Mouse (Mus musculus): ENCODE measurements around the gene Gstt3.

DNA sequence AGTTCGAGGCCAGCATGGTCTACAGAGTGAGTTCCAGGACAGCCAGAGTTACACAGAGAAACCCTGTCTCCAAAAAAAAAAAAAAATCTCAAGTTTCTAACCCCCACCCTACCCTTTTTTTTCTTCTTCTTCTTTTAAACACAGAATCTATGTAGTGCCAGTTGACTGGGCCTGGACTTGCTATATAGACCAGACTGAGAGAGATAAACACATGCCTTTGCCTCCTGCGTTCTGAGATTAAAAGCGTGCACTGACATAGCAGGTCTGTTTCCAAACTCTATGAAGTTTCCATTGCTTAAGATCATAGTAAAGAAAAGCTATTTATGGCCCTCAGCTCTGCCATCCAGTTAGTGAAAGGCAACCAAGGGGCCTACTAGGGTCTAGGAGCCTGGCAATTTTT lies 18.8 kb downstream of the Gstt3 start:
- TF ChIP-seq CTCF (IDR thresholded peaks at IDR 0.05; ENCODE audit: extremely low read depth, insufficient read depth, insufficient read length, insufficient replicate concordance): no peak
- TF ChIP-seq POLR2A (IDR thresholded peaks at IDR 0.05; ENCODE audit: low read depth, low read length): no peak
